Mouse (Mus musculus) CH12.LX (cell line): ENCODE data around the gene Fmnl1. TPM values are rescaled to one million over a fixed set of nuclear protein-coding genes. Genes with fewer than 3 reads are reported as not detected.

ENCODE experiments used
- DNase-seq: peaks from one replicate; pipeline ENCODE4 v3.0.0-alpha.2; 2013; ENCODE audit errors: extremely low read depth
- H3K27ac ChIP-seq: 2 replicates; pipeline ENCODE4 v1.5.1; 2012; ENCODE audit warnings: low read depth, mild to moderate bottlenecking, control low read depth, moderate library complexity; ENCODE audit not compliant: insufficient read depth
- H3K27me3 ChIP-seq: replicated peaks from 2 replicates; pipeline ENCODE3; 2012; ENCODE audit warnings: inconsistent platforms
- H3K36me3 ChIP-seq, 2 experiments: replicated peaks in 1 of 2; 2 replicates each; pipeline versions ENCODE3 to v1.6.1; 2012; ENCODE audit warnings: inconsistent platforms in 1 of 2, low read length in 1 of 2, mild to moderate bottlenecking in 1 of 2, mixed read lengths in 1 of 2, moderate library complexity in 1 of 2; ENCODE audit not compliant: control insufficient read depth in 1 of 2, insufficient read depth in 1 of 2
- H3K4me1 ChIP-seq, 2 experiments: 2 replicates each; pipeline ENCODE4 v1.6.1; 2012; ENCODE audit warnings: inconsistent platforms in 1 of 2, moderate library complexity in 1 of 2; ENCODE audit not compliant: insufficient read depth in 2 of 2, control insufficient read depth in 1 of 2
- H3K4me2 ChIP-seq: 2 replicates; pipeline ENCODE4 v1.6.1; 2012; ENCODE audit warnings: low read depth, mild to moderate bottlenecking, control low read depth; ENCODE audit not compliant: poor library complexity, insufficient read depth, severe bottlenecking
- H3K4me3 ChIP-seq, 3 experiments: fragments of 150-350 bp in 1 of 3; sonication (generic) in 1 of 3; replicated peaks in 1 of 3; 2 replicates each; pipeline versions ENCODE3 to v1.5.1; 2011 to 2012; ENCODE audit warnings: low read depth in 2 of 3, low read length in 2 of 3, mild to moderate bottlenecking in 2 of 3, moderate library complexity in 2 of 3, control low read depth in 1 of 3, improper control_type of control experiment in 1 of 3, inconsistent platforms in 1 of 3, mixed read lengths in 1 of 3; ENCODE audit not compliant: poor library complexity in 1 of 3
- H3K79me2 ChIP-seq: replicated peaks from 2 replicates; pipeline ENCODE4 v1.6.1; 2012; ENCODE audit warnings: mild to moderate bottlenecking, moderate library complexity; ENCODE audit not compliant: control insufficient read depth, poor library complexity, insufficient read depth, severe bottlenecking; ENCODE audit errors: extremely low read depth
- H3K9ac ChIP-seq: 2 replicates; pipeline ENCODE4 v1.6.1; 2012; ENCODE audit warnings: low read depth, mild to moderate bottlenecking, control low read depth, moderate library complexity; ENCODE audit not compliant: insufficient read depth
- H3K9me3 ChIP-seq: replicated peaks from 2 replicates; pipeline ENCODE3; 2012; ENCODE audit warnings: low read length, inconsistent platforms, mixed read lengths
- BHLHE40 ChIP-seq: IDR thresholded peaks from 2 replicates; pipeline ENCODE4 v1.6.1; 2011; ENCODE audit warnings: mild to moderate bottlenecking, low read depth, low read length, improper control_type of control experiment
- CHD1 ChIP-seq: IDR thresholded peaks from 2 replicates; pipeline ENCODE4 v1.6.1; 2012; ENCODE audit warnings: low read depth, low read length, improper control_type of control experiment, inconsistent platforms
- CHD2 ChIP-seq: IDR thresholded peaks from 2 replicates; pipeline ENCODE4 v1.6.1; 2011; ENCODE audit warnings: low read length, improper control_type of control experiment
- CTCF ChIP-seq, 2 experiments: IDR thresholded peaks in 1 of 2; conservative IDR thresholded peaks in 1 of 2; 2 replicates each; pipeline ENCODE4 v1.5.1; 2011 to 2012; ENCODE audit warnings: low read depth in 2 of 2, low read length in 2 of 2, improper control_type of control experiment in 1 of 2, inconsistent platforms in 1 of 2, mild to moderate bottlenecking in 1 of 2, moderate library complexity in 1 of 2
- E2F4 ChIP-seq: IDR thresholded peaks from 2 replicates; pipeline ENCODE4 v1.6.1; 2011; ENCODE audit warnings: low read depth, low read length, improper control_type of control experiment; ENCODE audit not compliant: insufficient replicate concordance
- ELF1 ChIP-seq: IDR thresholded peaks from 2 replicates; pipeline ENCODE4 v1.6.1; 2014; ENCODE audit warnings: low read depth, mild to moderate bottlenecking, inconsistent platforms, low read length, improper control_type of control experiment
- EP300 ChIP-seq: IDR thresholded peaks from 2 replicates; pipeline ENCODE4 v1.6.1; 2011; ENCODE audit warnings: low read length, improper control_type of control experiment
- ETS1 ChIP-seq: conservative IDR thresholded peaks from 2 replicates; pipeline ENCODE4 v1.6.1; 2012; ENCODE audit warnings: low read depth, mild to moderate bottlenecking, inconsistent platforms, low read length, improper control_type of control experiment, moderate library complexity
- GABPA ChIP-seq: IDR thresholded peaks from 2 replicates; pipeline ENCODE4 v1.6.1; 2012; ENCODE audit warnings: low read depth, low read length, improper control_type of control experiment, inconsistent platforms; ENCODE audit not compliant: insufficient replicate concordance
- HCFC1 ChIP-seq: IDR thresholded peaks from 2 replicates; pipeline ENCODE4 v1.6.1; 2012; ENCODE audit warnings: low read depth, mild to moderate bottlenecking, inconsistent platforms, low read length, improper control_type of control experiment
- IRF4 ChIP-seq: IDR thresholded peaks from 2 replicates; pipeline ENCODE4 v1.6.1; 2014; ENCODE audit warnings: low read depth, mild to moderate bottlenecking, inconsistent platforms, low read length, improper control_type of control experiment
- JUN ChIP-seq: IDR thresholded peaks from 2 replicates; pipeline ENCODE4 v1.6.1; 2011; ENCODE audit warnings: low read depth, mild to moderate bottlenecking, low read length, improper control_type of control experiment, moderate library complexity; ENCODE audit not compliant: insufficient read depth
- KAT2A ChIP-seq: IDR thresholded peaks from 2 replicates; pipeline ENCODE4 v1.6.1; 2012; ENCODE audit warnings: low read length, improper control_type of control experiment, inconsistent platforms; ENCODE audit not compliant: insufficient replicate concordance
- MAFK ChIP-seq: IDR thresholded peaks from 2 replicates; pipeline ENCODE4 v1.6.1; 2011; ENCODE audit warnings: low read length, improper control_type of control experiment; ENCODE audit not compliant: insufficient replicate concordance
- MAX ChIP-seq: IDR thresholded peaks from 2 replicates; pipeline ENCODE4 v1.6.1; 2011; ENCODE audit warnings: low read length, improper control_type of control experiment
- MAZ ChIP-seq: IDR thresholded peaks from 2 replicates; pipeline ENCODE4 v1.6.1; 2012; ENCODE audit warnings: low read depth, mild to moderate bottlenecking, inconsistent platforms, low read length, improper control_type of control experiment, moderate library complexity
- MYC ChIP-seq: IDR thresholded peaks from 2 replicates; pipeline ENCODE4 v1.6.1; 2011; ENCODE audit warnings: low read depth, mild to moderate bottlenecking, improper control_type of control experiment, low read length
- NELFE ChIP-seq: IDR thresholded peaks from 2 replicates; pipeline ENCODE4 v1.6.1; 2011; ENCODE audit warnings: low read depth, low read length, improper control_type of control experiment
- NRF1 ChIP-seq: IDR thresholded peaks from 2 replicates; pipeline ENCODE4 v1.6.1; 2014; ENCODE audit warnings: low read depth, mild to moderate bottlenecking, inconsistent platforms, low read length, improper control_type of control experiment, moderate library complexity
- PAX5 ChIP-seq: IDR thresholded peaks from 2 replicates; pipeline ENCODE4 v1.6.1; 2012; ENCODE audit warnings: low read length, inconsistent platforms, mixed read lengths
- POLR2A ChIP-seq: IDR thresholded peaks from 2 replicates; pipeline ENCODE4 v1.6.1; 2011; ENCODE audit warnings: low read depth, mild to moderate bottlenecking, improper control_type of control experiment, low read length
- RAD21 ChIP-seq: IDR thresholded peaks from 2 replicates; pipeline ENCODE4 v1.6.1; 2011; ENCODE audit warnings: low read depth, mild to moderate bottlenecking, low read length, improper control_type of control experiment, moderate library complexity
- RCOR1 ChIP-seq: conservative IDR thresholded peaks from 2 replicates; pipeline ENCODE4 v1.6.1; 2012; ENCODE audit warnings: low read depth, mild to moderate bottlenecking, inconsistent platforms, low read length, improper control_type of control experiment
- SIN3A ChIP-seq: IDR thresholded peaks from 2 replicates; pipeline ENCODE4 v1.6.1; 2012; ENCODE audit warnings: low read length, improper control_type of control experiment, inconsistent platforms
- SMC3 ChIP-seq: IDR thresholded peaks from 2 replicates; pipeline ENCODE4 v1.6.1; 2011; ENCODE audit warnings: low read depth, low read length, improper control_type of control experiment
- TBP ChIP-seq: conservative IDR thresholded peaks from 2 replicates; pipeline ENCODE4 v1.6.1; 2011; ENCODE audit warnings: low read depth, low read length, improper control_type of control experiment
- TCF12 ChIP-seq: IDR thresholded peaks from 2 replicates; pipeline ENCODE4 v1.6.1; 2014; ENCODE audit warnings: low read depth, mild to moderate bottlenecking, inconsistent platforms, low read length, improper control_type of control experiment
- UBTF ChIP-seq: IDR thresholded peaks from 2 replicates; pipeline ENCODE4 v1.6.1; 2012; ENCODE audit warnings: low read depth, mild to moderate bottlenecking, inconsistent platforms, low read length, improper control_type of control experiment, moderate library complexity
- USF1 ChIP-seq: IDR thresholded peaks from 2 replicates; pipeline ENCODE4 v1.6.1; 2014; ENCODE audit warnings: low read depth, mild to moderate bottlenecking, inconsistent platforms, low read length, improper control_type of control experiment
- USF2 ChIP-seq: conservative IDR thresholded peaks from 2 replicates; pipeline ENCODE4 v1.6.1; 2011; ENCODE audit warnings: low read depth, low read length, improper control_type of control experiment
- ZC3H11A ChIP-seq: IDR thresholded peaks from 2 replicates; pipeline ENCODE4 v1.6.1; 2012; ENCODE audit warnings: low read depth, mild to moderate bottlenecking, inconsistent platforms, low read length, improper control_type of control experiment
- ZKSCAN1 ChIP-seq: IDR thresholded peaks from 2 replicates; pipeline ENCODE4 v1.6.1; 2012; ENCODE audit warnings: low read depth, inconsistent platforms, low read length, improper control_type of control experiment, borderline replicate concordance
- ZMIZ1 ChIP-seq: IDR thresholded peaks from 2 replicates; pipeline ENCODE4 v1.6.1; 2012; ENCODE audit warnings: low read depth, mild to moderate bottlenecking, inconsistent platforms, low read length, improper control_type of control experiment
- ZNF384 ChIP-seq: IDR thresholded peaks from 2 replicates; pipeline ENCODE4 v1.6.1; 2012; ENCODE audit warnings: low read depth, low read length, improper control_type of control experiment, inconsistent platforms
- dilution Hi-C: fragments of 300-500 bp; cut with MboI; formaldehyde crosslinking; loops from 2 replicates; pipeline ENCODE4 v1.14.3; 2020; ENCODE audit warnings: low sequenced_read_pairs; ENCODE audit not compliant: extremely low pct_unique_long_range_greater_than_20kb, extremely low pct_ligation_motif_present
- in situ Hi-C: fragments of 300-500 bp; cut with MboI; formaldehyde crosslinking; loops from 3 replicates; pipeline ENCODE4 v1.14.3; 2019; ENCODE audit warnings: low sequenced_read_pairs, low pct_ligation_motif_present, low pct_unique_long_range_greater_than_20kb, mixed read lengths
- polyA plus RNA-seq: library from polyadenylated mRNA; unstranded; fragments of >175 nt; gene quantifications from 2 replicates; pipeline ENCODE4 v1.2.1, GENCODE M21; 2012; ENCODE audit warnings: low read depth; ENCODE audit not compliant: insufficient read length
- total RNA-seq, 2 experiments: library from RNA; depleted of rRNA; stranded (reverse); fragments of 300-350 nt in 1 of 2; fragments of >200 nt in 1 of 2; gene quantifications; 2 replicates each; pipeline ENCODE4 v1.2.3; 2012 to 2014

Fmnl1 gene
- total and polyA plus RNA-seq, 3 experiments = 6.9 to 118 (median 35.0) TPM

- TF ChIP-seq POLR2A = no peak
- no peak for TF ChIP-seq NELFE
- TF ChIP-seq EP300 = peak; percentile 21; the same call in 1 of the 2 replicates
- TF ChIP-seq ETS1 = peak; percentile 57
- TF ChIP-seq GABPA = no peak
- no peak for TF ChIP-seq MAFK
- TF ChIP-seq CTCF (conservative IDR thresholded peaks at IDR 0.05 in 1 of 2, IDR thresholded peaks at IDR 0.05 in 1 of 2; ENCODE audit: low read depth in 2 of 2, low read length in 2 of 2) = no peak
- no peak for TF ChIP-seq ZKSCAN1
- no peak for TF ChIP-seq ZC3H11A
- TF ChIP-seq RAD21 = no peak
- TF ChIP-seq MYC = no peak
- TF ChIP-seq KAT2A = no peak
- no peak for TF ChIP-seq E2F4
These were observed 6.3 kb downstream of the Fmnl1 start (continued) for GRCm38 (mm10) chr11:103177216-103177615.

GRCm38 (mm10) chr11:103177815-103178485 lies 7.0 kb downstream of the Fmnl1 start:
- in situ Hi-C loops = no loop called here
- Histone ChIP-seq H3K9ac (peak overlapping the region; percentile 60), H3K9me3 (no peaks in the 10 kb centered on the region), H3K4me1 (peaks cover 34 to 83% of the 10 kb centered on the region in 2 experiments), H3K79me2 (peaks cover 60% of the 10 kb centered on the region), H3K36me3 (peaks cover 35 to 44% of the 10 kb centered on the region in 2 experiments), H3K4me2 (peak overlapping the region; percentile 93), H3K27me3 (no peaks in the 10 kb centered on the region), H3K4me3 (peak overlapping the region; percentile 18 to 51 (median 39)), H3K27ac (peak overlapping the region; percentile 92)
- peak; percentile 65 for DNase-seq
- dilution Hi-C loops = no loop called here
- TF ChIP-seq EP300 (peak; percentile 35; the same call in 1 of the 2 replicates), SMC3 (no peak), SIN3A (no peak), CTCF (conservative IDR thresholded peaks at IDR 0.05 in 1 of 2, IDR thresholded peaks at IDR 0.05 in 1 of 2; ENCODE audit: low read depth in 2 of 2, low read length in 2 of 2) (no peak), ELF1 (peak; percentile 60; the same call in 1 of the 2 replicates), ZC3H11A (no peak), NELFE (no peak; the same call in 1 of the 2 replicates), E2F4 (no peak), USF2 (no peak), MAX (no peak), PAX5 (no peak), IRF4 (no peak; the same call in 1 of the 2 replicates), MAZ (no peak), ZNF384 (no peak), TBP (no peak), BHLHE40 (0 out of 2 replicates have a peak, but pooled peaks have one; percentile 45), CHD2 (no peak), KAT2A (no peak), RAD21 (no peak), NRF1 (no peak), POLR2A (peak; percentile 33; the same call in 1 of the 2 replicates), MAFK (no peak), JUN (0 out of 2 replicates have a peak, but pooled peaks have one; percentile 8), USF1 (no peak), ZMIZ1 (no peak), RCOR1 (no peak), GABPA (no peak), HCFC1 (no peak), MYC (no peak), UBTF (peak; percentile 40; the same call in 1 of the 2 replicates), TCF12 (peak; percentile 27; the same call in 1 of the 2 replicates), CHD1 (no peak)
